Mouse (Mus musculus): ENCODE results near the gene 4933405L10Rik.

4933405L10Rik gene

DNA sequence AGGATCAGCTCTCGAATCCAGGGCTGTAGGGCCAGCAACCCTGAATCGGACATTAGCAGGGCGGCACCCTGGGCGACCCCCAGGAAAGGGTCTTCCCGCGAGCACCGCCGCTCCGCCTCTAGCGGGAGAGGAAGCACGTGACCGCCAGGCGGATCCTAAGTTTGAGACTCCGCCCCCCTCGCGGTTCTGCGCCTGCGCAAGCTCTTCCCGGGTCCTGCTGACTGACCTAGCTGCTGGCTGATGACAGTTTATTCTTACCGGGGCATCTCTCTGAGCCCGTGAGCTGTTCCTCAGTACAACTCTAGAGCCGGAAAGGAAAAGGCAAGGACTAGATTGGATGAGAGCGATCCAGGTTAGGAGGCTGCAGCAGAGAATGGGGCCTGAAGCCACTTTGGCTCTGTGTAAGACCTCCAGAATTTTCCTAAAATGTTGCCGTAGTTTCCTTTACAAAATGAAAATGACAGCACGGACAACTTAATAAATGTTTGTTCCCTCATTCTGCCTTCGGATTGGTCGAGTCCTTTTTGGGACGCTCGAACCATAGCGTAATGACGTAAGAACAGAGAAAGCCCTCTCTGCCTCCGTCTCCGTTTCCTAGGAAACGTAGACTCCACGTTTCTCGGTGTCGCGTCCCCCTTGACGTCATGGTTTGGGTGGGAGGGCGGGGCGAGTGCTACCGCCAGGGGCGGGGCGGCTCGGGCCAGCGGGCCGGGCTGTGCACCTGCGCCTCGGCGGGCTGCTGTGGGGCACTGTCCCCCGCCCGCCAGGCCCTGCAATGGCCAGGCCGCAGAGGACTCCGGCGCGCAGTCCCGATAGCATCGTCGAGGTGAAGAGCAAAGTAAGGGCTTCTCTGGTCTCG is 6.3 kb upstream of the 4933405L10Rik start, which contains the start of the genes Acd and Pard6a:
TSS of gene Acd (minus strand) at position 137 of the 859 bp plus-strand sequence.
TSS of gene Pard6a (plus strand) at position 183 of the 859 bp plus-strand sequence.
- peak; percentile 94 for DNase-seq (ENCODE audit: low read depth, low spot score)

- no peak for DNase-seq (ENCODE audit: low read depth, low spot score)
Observed at GRCm38 (mm10) chr8:105702001-105702401, 5.5 kb upstream of the 4933405L10Rik start.

GRCm38 (mm10) chr8:105702731-105703415 is 4.6 kb upstream of the 4933405L10Rik start:
- DNase-seq (ENCODE audit: low read depth, low spot score): no peak

DNA sequence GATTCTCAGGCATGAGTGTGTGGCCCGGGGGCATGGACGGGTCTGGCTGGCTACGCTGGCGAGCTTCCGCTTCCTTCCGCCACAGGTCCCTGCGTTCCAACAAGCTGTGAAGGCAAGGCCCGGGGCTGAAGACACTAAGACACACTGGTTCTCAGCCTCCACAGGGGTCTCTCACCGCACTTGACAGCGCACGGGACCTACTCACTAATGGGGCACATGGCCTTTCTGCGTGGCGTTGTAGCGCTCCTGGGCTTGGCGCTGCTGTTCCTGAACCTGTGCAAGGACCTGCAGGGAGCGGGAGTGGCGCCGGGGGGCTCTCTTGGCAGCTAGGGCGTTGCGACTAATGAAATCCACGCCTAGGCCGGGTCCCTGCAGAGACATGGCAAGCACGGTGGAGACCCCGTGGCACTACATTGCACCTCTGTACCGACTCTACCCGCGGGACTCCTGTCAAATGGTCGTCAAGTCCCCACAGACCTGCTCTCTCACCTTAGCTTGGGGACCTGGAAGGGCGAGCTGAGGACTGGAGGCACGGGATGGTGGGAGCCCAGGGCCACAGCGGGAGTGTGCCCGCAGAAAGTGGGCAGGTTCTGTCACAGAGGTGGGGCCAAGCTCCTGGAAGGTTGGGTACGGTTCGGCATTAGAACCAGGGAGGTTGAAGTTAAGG is 3.2 kb upstream of the 4933405L10Rik start:
- DNase-seq (ENCODE audit: low read depth, low spot score): no peak

DNA sequence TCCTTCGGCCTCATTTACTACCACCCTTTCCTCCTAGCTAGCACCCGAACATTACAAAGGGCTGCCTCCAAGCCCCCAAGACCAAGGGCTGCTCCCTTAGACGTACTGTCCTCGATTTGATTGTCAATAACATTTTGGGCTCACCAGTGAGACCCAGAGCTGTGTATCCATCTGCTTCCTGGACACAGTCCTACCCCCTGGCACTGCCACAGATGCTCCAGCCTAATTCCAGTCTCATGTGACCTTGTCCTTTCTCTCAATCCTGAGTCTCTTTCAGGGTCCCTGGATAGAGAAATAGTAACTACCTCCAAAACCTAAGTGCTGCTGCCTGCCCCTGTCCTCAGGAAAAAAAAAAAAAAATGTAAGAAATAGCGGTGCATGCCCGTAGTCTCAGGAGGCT is 2.5 kb upstream of the 4933405L10Rik start:
- DNase-seq (ENCODE audit: low read depth, low spot score): no peak

DNA sequence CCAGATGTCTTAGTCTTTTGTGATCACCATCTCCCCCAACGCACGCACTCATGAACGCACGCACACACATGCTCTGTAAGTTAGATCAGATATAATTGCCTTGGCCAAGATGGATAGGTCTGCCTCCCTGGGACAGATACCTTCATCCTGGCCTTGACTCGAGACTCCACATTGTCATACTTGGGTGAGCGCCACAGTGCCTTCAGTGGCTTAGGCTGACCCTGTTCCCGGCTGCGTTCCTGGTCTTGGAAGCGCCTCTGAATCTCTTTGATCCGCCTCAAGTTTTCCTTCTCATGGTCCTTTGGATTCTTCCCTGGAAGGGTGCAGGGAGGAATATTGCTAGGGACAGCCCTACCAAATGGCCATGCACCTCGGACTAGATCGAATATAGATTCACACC is 1.0 kb upstream of the 4933405L10Rik start:
- no peak for DNase-seq (ENCODE audit: low read depth, low spot score)

DNA sequence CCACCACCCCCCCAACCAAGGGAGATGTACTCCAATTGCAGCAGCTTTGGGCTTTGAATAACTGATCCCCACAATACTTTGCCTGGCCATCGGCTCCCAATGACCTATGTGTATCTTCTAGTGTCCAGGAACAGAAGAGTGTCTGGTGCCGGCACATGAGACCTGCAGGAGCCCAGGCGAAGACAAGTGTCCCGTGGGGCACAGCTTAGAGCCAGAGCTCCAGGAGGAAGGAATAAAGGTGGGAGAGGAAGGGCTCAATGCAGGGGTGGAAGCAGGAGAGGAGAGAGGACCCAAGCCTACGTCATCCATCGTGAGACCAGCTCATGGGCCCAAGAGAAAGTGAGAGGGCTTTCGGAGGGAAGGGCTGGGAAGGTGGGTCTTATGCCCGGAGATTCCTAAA is 1.2 kb downstream of the 4933405L10Rik start:
- no peak for DNase-seq (ENCODE audit: low read depth, low spot score)

GRCm38 (mm10) chr8:105709317-105709716 is 1.9 kb downstream of the 4933405L10Rik start:
- no peak for DNase-seq (ENCODE audit: low read depth, low spot score)

GRCm38 (mm10) chr8:105712286-105712685 is 4.8 kb downstream of the 4933405L10Rik start:
- DNase-seq (ENCODE audit: low read depth, low spot score): no peak

- DNase-seq (ENCODE audit: low read depth, low spot score): peak; percentile 90
Observed at GRCm38 (mm10) chr8:105714139-105714538, 6.7 kb downstream of the 4933405L10Rik start.

- DNase-seq (ENCODE audit: low read depth, low spot score): no peak
Observed at GRCm38 (mm10) chr8:105715042-105715441, 7.6 kb downstream of the 4933405L10Rik start.

DNA sequence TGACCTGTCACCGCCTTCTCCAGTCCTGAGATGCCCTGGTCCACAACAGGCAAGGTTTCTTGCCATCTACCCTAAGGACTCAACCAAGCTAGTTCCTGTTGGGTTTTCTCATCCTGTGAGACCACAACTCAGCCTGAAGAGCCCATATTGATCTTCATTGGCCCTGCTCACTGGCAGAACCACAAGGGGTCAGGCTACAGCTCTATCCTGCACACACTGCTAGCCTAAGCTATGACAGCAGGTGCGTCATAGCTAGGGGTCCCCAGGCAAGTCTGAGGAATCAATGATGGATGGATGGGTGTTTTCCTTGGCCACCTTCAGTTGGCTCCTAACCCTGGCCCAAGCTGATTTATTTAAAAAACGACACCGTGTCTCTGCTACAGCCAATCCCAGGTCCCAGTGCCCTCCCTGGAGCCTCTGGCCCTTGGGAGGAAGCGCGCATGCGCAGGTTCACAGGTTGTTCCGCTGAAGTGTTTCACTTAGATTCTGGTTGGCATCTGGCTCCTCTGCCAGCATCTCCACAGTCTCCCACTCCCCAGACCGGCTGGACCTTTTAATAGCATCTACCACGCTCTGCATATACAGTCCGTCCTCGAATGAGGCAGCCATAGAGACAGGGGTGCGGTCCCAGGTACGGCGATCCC is 9.0 kb downstream of the 4933405L10Rik start:
- no peak for DNase-seq (ENCODE audit: low read depth, low spot score)

- no peak for DNase-seq (ENCODE audit: low read depth, low spot score)
Observed at GRCm38 (mm10) chr8:105719637-105720036, 12.2 kb downstream of the 4933405L10Rik start.

DNA sequence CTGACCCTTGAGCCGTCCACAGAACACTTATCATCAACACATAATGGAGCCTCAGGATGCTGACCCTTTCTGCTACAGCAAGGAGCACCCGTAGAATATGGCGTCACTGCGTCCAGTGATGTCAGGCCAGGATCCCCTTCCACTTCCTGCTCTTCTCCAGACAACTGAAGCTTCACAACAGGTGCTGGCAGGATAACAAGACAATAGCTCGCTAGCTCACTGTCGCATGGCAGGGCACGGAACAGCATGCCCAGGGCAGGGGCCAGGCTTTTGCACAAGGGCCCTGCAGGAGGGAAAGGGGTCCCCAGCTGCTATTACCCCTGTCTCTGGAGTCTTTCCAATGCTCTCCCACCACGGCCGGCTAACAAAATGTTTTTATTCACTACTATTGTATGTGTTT is 15.4 kb downstream of the 4933405L10Rik start:
- no peak for DNase-seq (ENCODE audit: low read depth, low spot score)

- DNase-seq (ENCODE audit: low read depth, low spot score): no peak
Observed at GRCm38 (mm10) chr8:105725726-105726125, 18.3 kb downstream of the 4933405L10Rik start.

DNA sequence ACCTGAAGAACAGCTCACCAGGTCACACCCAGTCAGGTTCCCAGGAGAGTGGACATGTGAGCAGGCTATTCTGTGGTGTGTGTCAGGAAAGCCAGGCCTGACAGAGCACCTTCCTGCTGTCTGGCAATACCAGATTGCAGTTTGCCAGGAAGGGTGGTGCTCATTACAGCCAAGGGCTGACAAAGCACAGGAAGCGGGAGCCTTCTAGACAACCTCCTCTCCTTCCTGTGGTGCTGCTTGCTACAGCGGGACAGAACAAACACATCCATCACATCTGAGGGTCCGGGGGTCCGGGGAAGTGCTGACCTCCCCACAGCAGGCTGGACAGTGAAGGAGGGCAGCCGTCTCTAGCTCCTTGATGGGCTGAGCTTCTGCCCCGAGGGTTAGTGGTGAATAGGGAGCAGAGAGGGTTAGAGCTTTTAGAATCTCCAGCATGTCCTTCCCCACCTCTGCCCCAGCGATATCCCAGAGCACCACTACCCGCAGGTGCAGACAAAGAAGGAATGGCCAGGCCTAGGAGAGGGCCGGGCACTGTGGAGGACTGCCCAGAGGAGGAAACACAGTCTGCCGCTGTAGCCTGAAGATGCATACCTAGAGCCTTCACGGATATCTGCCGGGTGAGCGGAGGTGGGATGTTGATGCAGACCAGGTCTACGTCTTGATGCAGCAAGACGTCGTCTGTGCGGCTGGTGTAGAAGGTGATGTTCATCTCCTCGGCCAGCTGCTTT is 20.1 kb downstream of the 4933405L10Rik start:
- DNase-seq (ENCODE audit: low read depth, low spot score): no peak

- no peak for DNase-seq (ENCODE audit: low read depth, low spot score)
Observed at GRCm38 (mm10) chr8:105732186-105732585, 24.7 kb downstream of the 4933405L10Rik start.

- no peak for DNase-seq (ENCODE audit: low read depth, low spot score)
Observed at GRCm38 (mm10) chr8:105739216-105739615, 31.8 kb downstream of the 4933405L10Rik start.

GRCm38 (mm10) chr8:105743301-105743700 is 35.8 kb downstream of the 4933405L10Rik start:
- DNase-seq (ENCODE audit: low read depth, low spot score): no peak

DNA sequence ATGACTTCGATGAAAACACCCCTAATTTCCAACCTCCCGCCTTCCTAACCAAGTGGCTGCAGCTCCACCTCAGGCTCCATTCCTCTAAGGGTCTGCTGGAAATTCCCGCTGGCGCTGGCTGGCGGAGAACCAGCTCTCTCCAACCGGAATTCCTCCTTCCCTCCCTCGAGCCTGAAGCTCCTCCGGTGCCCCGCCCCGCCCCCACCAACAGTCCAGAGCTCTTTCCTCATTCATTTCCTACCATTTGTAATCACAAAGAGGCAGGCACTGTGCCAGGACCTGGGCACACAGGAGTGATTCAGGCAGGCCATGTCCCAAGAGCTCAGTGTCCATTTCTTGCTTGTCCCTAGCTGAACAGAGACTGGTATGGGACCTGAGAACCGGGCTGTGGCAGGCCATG is 43.2 kb downstream of the 4933405L10Rik start:
- DNase-seq (ENCODE audit: low read depth, low spot score): no peak

- DNase-seq (ENCODE audit: low read depth, low spot score): no peak
Observed at GRCm38 (mm10) chr8:105753916-105754315, 46.5 kb downstream of the 4933405L10Rik start.
